Mouse (Mus musculus): ENCODE measurements around the gene Fscb.

Fscb gene

GRCm38 (mm10) chr12:64474590-64474989 is at the start of gene Fscb:
Gene Fscb, minus strand, starts transcription at chr12:64474690.
- DNase-seq (ENCODE audit: extremely low spot score, low spot score), result no peak

- DNase-seq (ENCODE audit: extremely low spot score, low spot score), result no peak
Observed at GRCm38 (mm10) chr12:64516775-64517174, 42.3 kb upstream of the Fscb start.

GRCm38 (mm10) chr12:64513439-64513838 is 38.9 kb upstream of the Fscb start:
- DNase-seq (ENCODE audit: extremely low spot score, low spot score), result no peak

GRCm38 (mm10) chr12:64497706-64498105 is 23.2 kb upstream of the Fscb start:
- DNase-seq (ENCODE audit: extremely low spot score, low spot score), result no peak

- DNase-seq (ENCODE audit: extremely low spot score, low spot score), result no peak
Observed at GRCm38 (mm10) chr12:64473615-64474014, 875 bp downstream of the Fscb start.

- DNase-seq (ENCODE audit: extremely low spot score, low spot score), result no peak
Observed at GRCm38 (mm10) chr12:64473136-64473535, 1.4 kb downstream of the Fscb start.

GRCm38 (mm10) chr12:64455228-64455627 is 19.3 kb downstream of the Fscb start:
- no peak for DNase-seq (ENCODE audit: extremely low spot score, low spot score)

GRCm38 (mm10) chr12:64449911-64450310 is 24.6 kb downstream of the Fscb start:
- DNase-seq (ENCODE audit: extremely low spot score, low spot score), result no peak

GRCm38 (mm10) chr12:64436675-64437074 is 37.8 kb downstream of the Fscb start:
- DNase-seq (ENCODE audit: extremely low spot score, low spot score), result no peak

Measured in neural tube, embryonic 10.5 days (tissue).